Mouse (Mus musculus) intestine, embryonic 14.5 days (tissue): Measurements from ENCODE around the gene Hoxd13. TPM values are rescaled to one million over a fixed set of nuclear protein-coding genes. Genes with fewer than 3 reads are reported as not detected.

ENCODE experiments used
- ATAC-seq: fragments of 200-750 bp; cut with Nextera tagmentation; replicated peaks from 2 replicates; pipeline ENCODE4 v1.8.0; 2017; ENCODE audit warnings: low read depth, moderate number of reproducible peaks, moderate TSS enrichment, moderate library complexity; ENCODE audit not compliant: low FRiP score, low TSS enrichment
- DNase-seq: peaks from one replicate; pipeline ENCODE4 v3.0.0-alpha.2; 2018; ENCODE audit warnings: low spot score
- H3K27ac ChIP-seq: fragments of 300-500 bp; sonication (generic); 2 replicates; pipeline ENCODE4 v1.5.1; 2014; ENCODE audit warnings: low read depth, mild to moderate bottlenecking, control low read depth
- H3K27me3 ChIP-seq: fragments of 300-500 bp; sonication (generic); replicated peaks from 2 replicates; pipeline ENCODE4 v1.6.1; 2014; ENCODE audit warnings: low read length, control low read depth; ENCODE audit not compliant: control insufficient read depth, insufficient read depth
- H3K36me3 ChIP-seq: fragments of 300-500 bp; sonication (generic); 2 replicates; pipeline ENCODE4 v1.6.1; 2014; ENCODE audit warnings: low read length, control low read depth; ENCODE audit not compliant: control insufficient read depth, insufficient read depth
- H3K4me1 ChIP-seq: fragments of 300-500 bp; sonication (generic); replicated peaks from 2 replicates; pipeline ENCODE4 v1.6.1; 2014; ENCODE audit warnings: low read length, control low read depth, mixed read lengths; ENCODE audit not compliant: control insufficient read depth, insufficient read depth
- H3K4me2 ChIP-seq: fragments of 300-500 bp; sonication (generic); 2 replicates; pipeline ENCODE4 v1.6.1; 2014; ENCODE audit warnings: low read length
- H3K4me3 ChIP-seq: fragments of 300-500 bp; sonication (generic); 2 replicates; pipeline ENCODE4 v1.5.1; 2014; ENCODE audit warnings: low read depth, low read length, control low read depth, mixed read lengths
- H3K9ac ChIP-seq: fragments of 300-500 bp; sonication (generic); 2 replicates; pipeline ENCODE4 v1.6.1; 2014; ENCODE audit warnings: mild to moderate bottlenecking, low read length
- H3K9me3 ChIP-seq: fragments of 300-500 bp; sonication (generic); 2 replicates; pipeline ENCODE4 v1.6.1; 2016; ENCODE audit warnings: low read length, control low read depth; ENCODE audit not compliant: control insufficient read depth
- WGBS: fragments of 180-500 bp; shearing (Covaris S2); extraction: QIAGEN DNeasy Blood & Tissue Kit; methylation state at CpG from one replicate; pipeline ENCODE4 v1.1.7; 2014; 5-methylcytosine and 5-hydroxymethylcytosine counted together
- polyA plus RNA-seq: library from polyadenylated mRNA; unstranded; fragments of >200 nt; fragmentation: Nextera tagmentation; extraction: Ambion mirVana; gene quantifications from 2 replicates; pipeline ENCODE4 v1.2.1, GENCODE M21; 2014

Hoxd13 gene
- polyA plus RNA-seq, 1 experiment from 2014 or later, result not detected

DNA sequence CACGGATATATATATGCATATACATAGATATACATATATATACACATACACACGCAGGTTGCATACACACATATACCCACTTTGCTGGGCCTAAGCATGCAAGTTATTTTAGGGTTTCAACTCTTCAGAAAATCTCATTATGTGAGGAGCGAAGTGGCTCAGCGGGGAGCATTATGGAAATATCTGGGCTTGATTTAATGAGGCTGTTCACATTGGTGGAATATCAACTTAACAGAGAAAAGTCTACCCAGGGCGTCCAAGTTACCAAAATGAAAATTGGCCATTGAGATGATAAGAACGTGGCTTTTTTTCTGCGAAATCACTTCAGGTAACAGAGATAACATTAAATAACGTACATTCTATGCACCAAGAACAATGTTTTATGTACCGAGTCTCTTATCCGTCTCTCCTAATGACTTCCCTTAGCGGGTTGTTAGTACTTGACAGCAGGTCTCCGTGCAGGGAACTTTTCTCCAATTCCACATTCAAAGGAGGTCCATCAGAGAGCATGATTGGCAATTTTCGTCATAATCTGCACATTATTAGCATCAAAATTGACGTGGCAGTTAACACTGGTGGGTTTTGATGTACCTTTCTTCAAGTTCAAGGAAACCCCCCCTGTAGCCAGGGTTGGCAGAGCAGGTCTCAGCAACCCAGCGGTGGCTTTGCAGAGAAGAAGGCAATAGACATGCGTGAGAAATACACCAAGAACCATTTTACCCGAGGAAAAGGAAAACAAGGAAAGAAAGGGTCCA, 14.2 kb upstream of the Hoxd13 start:
- H3K27ac ChIP-seq, result no peak overlapping the region
- peaks cover 96% of the 10 kb centered on the region for H3K27me3 ChIP-seq
- 13% methylated on average over 17 of the region's 17 CpGs for WGBS
- ATAC-seq, result no peak
- H3K36me3 ChIP-seq, result no peaks in the 10 kb centered on the region
- no peaks in the 10 kb centered on the region for H3K9me3 ChIP-seq
- H3K4me2 ChIP-seq, result no peak overlapping the region
- peaks cover 9% of the 10 kb centered on the region for H3K4me1 ChIP-seq
- H3K9ac ChIP-seq, result no peak overlapping the region
- H3K4me3 ChIP-seq, result no peak overlapping the region
- DNase-seq, result peak; percentile 72

DNA sequence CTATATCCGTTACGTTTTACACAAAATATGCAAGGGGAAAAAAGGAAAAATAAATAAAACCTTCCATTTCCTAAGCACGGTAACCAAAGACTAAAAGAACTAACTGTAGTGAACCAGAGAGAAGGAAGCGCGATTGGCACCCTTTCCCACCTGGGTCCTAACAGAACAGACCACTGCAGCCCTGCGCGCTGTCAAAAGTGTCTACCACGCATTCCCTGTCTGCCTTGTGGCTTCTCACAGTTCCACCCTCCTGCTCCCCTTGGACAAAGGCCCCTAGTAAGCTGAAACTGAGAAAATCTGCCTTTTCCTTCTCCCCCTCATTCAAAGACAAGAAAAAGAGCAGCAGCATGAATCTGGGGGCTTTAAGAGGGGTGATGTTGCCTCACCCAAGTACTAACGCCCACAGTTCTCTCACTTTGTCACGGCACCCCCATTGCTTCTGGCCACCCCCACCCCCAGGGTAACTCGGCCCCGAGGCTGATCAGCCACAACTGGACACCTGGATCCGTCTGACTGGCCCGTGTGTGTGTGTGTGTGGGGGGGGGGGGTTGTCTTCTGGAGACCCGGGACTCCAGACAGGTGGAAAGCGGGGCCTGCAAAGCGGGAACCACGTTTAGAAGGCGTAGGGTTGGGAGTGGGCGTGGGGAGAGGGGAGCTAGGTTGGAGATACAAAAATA, 13.2 kb upstream of the Hoxd13 start:
- peaks cover 9% of the 10 kb centered on the region for H3K4me1 ChIP-seq
- DNase-seq (peak; percentile 59), ATAC-seq (no peak)
- peak overlapping the region; percentile 51; the same call in 1 of the 2 replicates for H3K4me2 ChIP-seq
- H3K27me3 ChIP-seq, result peaks cover 96% of the 10 kb centered on the region
- no peak overlapping the region for H3K4me3 ChIP-seq
- no peak overlapping the region for H3K27ac ChIP-seq
- no peak overlapping the region for H3K9ac ChIP-seq
- no peaks in the 10 kb centered on the region for H3K9me3 ChIP-seq
- 5% methylated on average over 20 of the region's 20 CpGs for WGBS
- H3K36me3 ChIP-seq, result no peaks in the 10 kb centered on the region

DNA sequence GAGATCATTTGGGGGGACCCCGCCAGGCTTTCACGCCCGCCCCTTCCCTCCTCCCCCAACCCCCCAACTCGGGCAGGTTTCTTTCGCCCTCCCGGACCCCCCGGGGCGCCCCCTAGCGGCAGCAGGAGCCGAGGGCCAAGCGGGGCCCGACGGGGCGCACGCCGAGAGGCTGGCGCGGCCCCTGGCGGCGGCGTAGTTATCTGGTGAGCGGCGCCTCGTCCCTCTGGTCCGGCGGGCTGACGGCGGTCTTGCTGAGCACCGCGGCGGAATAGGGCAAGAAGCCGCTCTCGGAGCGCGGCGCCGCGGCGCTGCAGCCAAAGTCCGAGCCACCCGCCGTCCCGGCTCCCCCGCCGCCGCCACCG, 12.7 kb upstream of the Hoxd13 start:
- no peak overlapping the region for H3K9ac ChIP-seq
- H3K36me3 ChIP-seq, result no peaks in the 10 kb centered on the region
- H3K27me3 ChIP-seq, result peaks cover 96% of the 10 kb centered on the region
- DNase-seq (peak; percentile 61), ATAC-seq (no peak)
- no peak overlapping the region for H3K27ac ChIP-seq
- H3K4me1 ChIP-seq, result peaks cover 9% of the 10 kb centered on the region
- WGBS, result 2% methylated on average over 25 of the region's 47 CpGs
- H3K4me2 ChIP-seq, result peak overlapping the region; percentile 51
- H3K4me3 ChIP-seq, result peak overlapping the region; percentile 25
- no peaks in the 10 kb centered on the region for H3K9me3 ChIP-seq

DNA sequence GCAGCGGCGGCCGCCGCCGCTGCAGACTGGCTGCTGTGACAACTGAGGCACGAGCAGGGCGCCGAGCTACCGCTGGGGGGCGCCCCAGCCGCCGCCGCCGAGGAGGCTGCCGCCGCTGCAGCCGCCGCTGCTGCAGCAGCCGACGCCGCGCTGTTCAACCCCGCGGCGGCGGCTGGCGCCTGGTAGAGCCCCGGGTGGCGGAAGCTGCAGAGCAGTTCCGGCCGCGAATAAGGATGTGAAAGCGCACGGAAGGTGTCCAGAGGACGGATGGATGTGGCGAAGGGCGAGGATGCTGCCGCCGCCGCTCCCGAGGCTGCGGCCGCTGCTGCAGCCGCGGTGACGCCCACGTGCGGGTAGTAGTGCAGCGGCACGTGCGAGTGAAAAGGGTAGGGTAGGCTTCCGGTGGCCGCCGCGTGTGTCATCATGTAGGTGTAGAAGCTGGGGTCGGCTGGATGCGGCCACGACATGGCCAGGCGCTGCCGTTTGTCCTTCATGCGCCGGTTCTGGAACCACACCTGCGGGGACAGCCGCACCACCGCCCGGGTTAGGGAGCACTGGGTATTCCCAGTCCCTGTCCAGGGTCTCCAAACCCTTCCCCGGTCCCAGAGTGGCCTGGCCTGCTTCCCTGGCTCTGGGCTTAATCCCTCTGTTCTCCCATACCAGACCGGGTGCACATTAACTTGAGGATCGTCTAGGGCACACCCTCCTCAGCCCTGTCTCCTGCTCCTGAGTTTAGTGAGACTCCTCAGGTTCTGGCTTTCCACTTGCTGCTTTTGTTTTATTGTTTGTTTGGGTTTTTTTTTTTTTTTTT, 12.1 kb upstream of the Hoxd13 start:
- H3K36me3 ChIP-seq, result no peaks in the 10 kb centered on the region
- no peak overlapping the region for H3K9ac ChIP-seq
- H3K9me3 ChIP-seq, result no peaks in the 10 kb centered on the region
- WGBS, result under 1% methylated on average over 62 of the region's 69 CpGs
- H3K4me3 ChIP-seq, result peak overlapping the region; percentile 25
- DNase-seq (peak; percentile 78), ATAC-seq (peak; percentile 48; the same call in 1 of the 2 replicates)
- H3K27ac ChIP-seq, result no peak overlapping the region
- peaks cover 9% of the 10 kb centered on the region for H3K4me1 ChIP-seq
- peak overlapping the region; percentile 51 for H3K4me2 ChIP-seq
- peaks cover 96% of the 10 kb centered on the region for H3K27me3 ChIP-seq

DNA sequence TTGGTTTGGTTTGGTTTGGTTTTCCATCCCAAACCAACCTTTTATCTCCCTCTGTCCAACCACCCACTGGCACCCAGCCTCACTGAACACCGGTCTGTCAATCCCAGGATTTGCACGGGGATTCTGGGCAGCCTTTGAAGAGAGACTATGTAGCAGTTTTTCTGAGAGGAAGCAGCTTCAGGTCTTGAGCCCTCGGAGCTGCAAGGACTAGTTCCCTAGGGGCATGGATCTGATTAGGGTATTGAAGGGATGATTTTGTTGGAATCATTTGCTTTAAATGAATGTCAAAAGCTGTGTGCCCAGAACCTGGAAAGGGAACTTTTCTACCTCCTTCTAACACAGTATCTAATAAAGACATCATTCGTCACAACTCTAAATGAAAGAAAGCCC, 11.5 kb upstream of the Hoxd13 start:
- Histone ChIP-seq H3K9me3 (no peaks in the 10 kb centered on the region), H3K9ac (no peak overlapping the region), H3K36me3 (no peaks in the 10 kb centered on the region), H3K4me2 (no peak overlapping the region), H3K4me1 (peaks cover 9% of the 10 kb centered on the region), H3K27ac (no peak overlapping the region), H3K4me3 (no peak overlapping the region), H3K27me3 (peaks cover 96% of the 10 kb centered on the region)
- ATAC-seq (no peak), DNase-seq (peak; percentile 74)
- WGBS, result 3% methylated on average over 4 of the region's 4 CpGs

DNA sequence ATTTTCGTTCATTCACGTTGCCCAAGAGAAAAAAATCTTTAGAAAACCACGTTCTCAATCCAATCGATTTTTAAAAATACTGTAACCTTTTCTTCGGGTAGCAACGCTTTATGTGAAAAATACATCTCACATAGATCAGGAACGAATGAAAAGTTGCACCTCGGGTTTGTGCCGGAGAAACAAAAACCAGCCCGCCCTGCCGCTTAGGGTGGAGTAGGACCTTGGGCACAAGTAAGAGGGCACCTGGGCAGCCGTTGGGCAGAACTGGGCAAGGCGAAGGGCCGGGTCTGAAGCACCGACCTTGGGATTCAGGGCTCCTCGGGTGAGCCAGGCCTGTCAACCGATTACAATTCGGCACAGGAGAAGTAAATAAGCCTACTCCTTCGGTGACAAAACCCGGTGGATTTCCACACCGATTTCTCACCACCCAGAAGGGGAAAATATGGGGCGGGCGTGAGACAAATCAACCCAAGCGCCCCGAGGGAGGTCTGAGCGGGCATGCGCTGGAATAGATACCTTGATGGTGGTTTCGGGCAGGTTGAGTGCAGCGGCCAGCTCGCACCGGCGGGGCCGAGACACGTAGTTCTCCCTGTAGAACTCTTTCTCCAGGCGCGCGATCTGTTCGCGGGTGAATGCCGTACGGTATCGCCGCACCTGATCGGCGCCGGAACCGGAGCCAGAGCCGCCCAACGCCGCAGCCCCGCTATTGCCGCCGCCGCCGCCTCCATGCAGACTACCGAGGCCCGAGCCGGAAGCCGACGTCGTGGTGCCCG, 10.7 kb upstream of the Hoxd13 start:
- WGBS, result 3% methylated on average over 62 of the region's 62 CpGs
- Histone ChIP-seq H3K27ac (no peak overlapping the region), H3K4me3 (peak overlapping the region; percentile 11), H3K4me1 (peaks cover 9% of the 10 kb centered on the region), H3K4me2 (peak overlapping the region; percentile 18; the same call in 1 of the 2 replicates), H3K9ac (no peak overlapping the region), H3K27me3 (peaks cover 96% of the 10 kb centered on the region), H3K36me3 (no peaks in the 10 kb centered on the region), H3K9me3 (no peaks in the 10 kb centered on the region)
- peak; percentile 85 for DNase-seq
- no peak for ATAC-seq

DNA sequence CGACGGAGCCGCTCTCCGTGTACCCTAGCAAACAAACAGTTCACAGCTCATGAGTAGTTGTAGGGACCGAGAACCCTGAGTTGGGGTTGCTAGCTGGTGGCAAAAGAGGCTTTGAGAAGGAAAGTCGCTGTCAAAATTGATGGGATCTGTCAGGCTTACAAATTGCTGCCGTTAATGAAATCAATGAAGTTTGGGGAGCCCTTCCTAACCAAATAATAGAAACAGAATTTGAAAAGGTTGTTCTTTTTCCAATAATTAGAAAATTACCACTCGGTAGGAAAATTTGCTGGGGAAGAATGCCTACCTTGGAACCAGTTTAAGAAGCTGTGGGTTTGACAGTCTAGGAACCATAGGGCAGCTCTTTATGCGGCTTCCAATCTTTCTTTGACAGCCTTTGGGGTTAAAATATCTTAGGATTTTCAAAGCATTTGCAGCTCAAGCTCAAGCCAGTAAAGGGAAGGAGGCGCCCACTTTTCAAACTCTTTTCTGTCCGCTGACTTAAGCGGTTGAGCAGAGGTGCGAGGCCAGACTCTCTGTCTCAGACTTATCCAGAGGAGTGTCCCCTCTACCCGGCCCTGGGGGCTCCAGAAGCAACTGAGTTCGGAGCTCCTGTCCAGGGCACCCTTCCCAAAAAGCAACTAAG, 10.0 kb upstream of the Hoxd13 start:
- no peaks in the 10 kb centered on the region for H3K36me3 ChIP-seq
- H3K4me2 ChIP-seq, result peak overlapping the region; percentile 18; the same call in 1 of the 2 replicates
- 2% methylated on average over 15 of the region's 15 CpGs for WGBS
- ATAC-seq, result no peak
- H3K27ac ChIP-seq, result no peak overlapping the region
- 0 out of 2 replicates have a peak overlapping the region, but pooled peaks have one; percentile 13 for H3K9ac ChIP-seq
- peak overlapping the region; percentile 11; the same call in 1 of the 2 replicates for H3K4me3 ChIP-seq
- peaks cover 9% of the 10 kb centered on the region for H3K4me1 ChIP-seq
- peaks cover 97% of the 10 kb centered on the region for H3K27me3 ChIP-seq
- DNase-seq, result no peak
- H3K9me3 ChIP-seq, result no peaks in the 10 kb centered on the region
